Mouse (Mus musculus): Measurements from ENCODE around the gene Pfkp. TPM values are rescaled to one million over a fixed set of nuclear protein-coding genes. Genes with fewer than 3 reads are reported as not detected.

Pfkp gene
- polyA plus RNA-seq, 1 experiment from 2014 or later: 39.8 TPM

- 85% methylated on average over 16 of the region's 16 CpGs for WGBS
- no peak overlapping the region for H3K4me2 ChIP-seq
- H3K9me3 ChIP-seq: no peaks in the 10 kb centered on the region
- H3K27me3 ChIP-seq (replicated peaks): no peaks in the 10 kb centered on the region
- H3K27ac ChIP-seq: no peak overlapping the region
- no peak overlapping the region for H3K4me3 ChIP-seq (replicated peaks)
- no peak for ATAC-seq (ENCODE audit: insufficient read depth, low FRiP score, low read depth)
- no peaks in the 10 kb centered on the region for H3K4me1 ChIP-seq
- H3K9ac ChIP-seq: no peak overlapping the region
- no peaks in the 10 kb centered on the region for H3K36me3 ChIP-seq
Observed at GRCm38 (mm10) chr13:6597801-6598200, 50.8 kb downstream of the Pfkp start.

- Histone ChIP-seq H3K27ac (no peak overlapping the region), H3K36me3 (no peaks in the 10 kb centered on the region), H3K9ac (no peak overlapping the region), H3K9me3 (no peaks in the 10 kb centered on the region), H3K4me2 (no peak overlapping the region), H3K4me1 (no peaks in the 10 kb centered on the region), H3K4me3 (replicated peaks) (no peak overlapping the region), H3K27me3 (replicated peaks) (no peaks in the 10 kb centered on the region)
- WGBS: 79% methylated on average over 4 of the region's 4 CpGs
- no peak for ATAC-seq (ENCODE audit: insufficient read depth, low FRiP score, low read depth)
Observed at GRCm38 (mm10) chr13:6595403-6595802, 53.2 kb downstream of the Pfkp start.

GRCm38 (mm10) chr13:6590846-6591245 lies 57.7 kb downstream of the Pfkp start:
- H3K27ac ChIP-seq: no peak overlapping the region
- WGBS: 37% methylated on average over 3 of the region's 3 CpGs
- no peak overlapping the region for H3K9ac ChIP-seq
- no peaks in the 10 kb centered on the region for H3K4me1 ChIP-seq
- no peak overlapping the region for H3K4me2 ChIP-seq
- H3K9me3 ChIP-seq: no peaks in the 10 kb centered on the region
- ATAC-seq (ENCODE audit: insufficient read depth, low FRiP score, low read depth): no peak
- H3K27me3 ChIP-seq (replicated peaks): no peaks in the 10 kb centered on the region
- no peak overlapping the region for H3K4me3 ChIP-seq (replicated peaks)
- H3K36me3 ChIP-seq: no peaks in the 10 kb centered on the region

- Histone ChIP-seq H3K27ac (no peak overlapping the region), H3K27me3 (replicated peaks) (no peaks in the 10 kb centered on the region), H3K9ac (no peak overlapping the region), H3K9me3 (no peaks in the 10 kb centered on the region), H3K4me2 (no peak overlapping the region), H3K4me3 (replicated peaks) (no peak overlapping the region), H3K36me3 (no peaks in the 10 kb centered on the region; the same call in 1 of the 2 replicates), H3K4me1 (no peaks in the 10 kb centered on the region)
- WGBS: 78% methylated on average over 9 of the region's 9 CpGs
- ATAC-seq (ENCODE audit: insufficient read depth, low FRiP score, low read depth): no peak
Observed at GRCm38 (mm10) chr13:6586009-6586408, 62.6 kb downstream of the Pfkp start.

GRCm38 (mm10) chr13:6583499-6584125 lies 65.0 kb downstream of the Pfkp start:
- 65% methylated on average over 4 of the region's 4 CpGs for WGBS
- Histone ChIP-seq H3K4me2 (no peak overlapping the region), H3K4me1 (no peaks in the 10 kb centered on the region), H3K4me3 (replicated peaks) (no peak overlapping the region), H3K27me3 (replicated peaks) (no peaks in the 10 kb centered on the region), H3K9me3 (no peaks in the 10 kb centered on the region), H3K9ac (no peak overlapping the region), H3K36me3 (no peaks in the 10 kb centered on the region; the same call in 1 of the 2 replicates), H3K27ac (no peak overlapping the region)
- no peak for ATAC-seq (ENCODE audit: insufficient read depth, low FRiP score, low read depth)

GRCm38 (mm10) chr13:6575920-6576509 lies 72.6 kb downstream of the Pfkp start:
- H3K36me3 ChIP-seq: peaks cover 46% of the 10 kb centered on the region; the same call in 1 of the 2 replicates

GRCm38 (mm10) chr13:6565571-6565970 lies 83.0 kb downstream of the Pfkp start:
- ATAC-seq (ENCODE audit: insufficient read depth, low FRiP score, low read depth): no peak
- Histone ChIP-seq H3K4me2 (no peak overlapping the region), H3K27me3 (replicated peaks) (no peaks in the 10 kb centered on the region), H3K9ac (no peak overlapping the region), H3K4me1 (no peaks in the 10 kb centered on the region), H3K36me3 (peaks cover 40% of the 10 kb centered on the region), H3K4me3 (replicated peaks) (no peak overlapping the region), H3K27ac (no peak overlapping the region), H3K9me3 (no peaks in the 10 kb centered on the region)
- WGBS: 89% methylated on average over 5 of the region's 5 CpGs

More at GRCm38 (mm10) chr13:6575920-6576509, 72.6 kb downstream of the Pfkp start:
- ATAC-seq (ENCODE audit: insufficient read depth, low FRiP score, low read depth): no peak
- Histone ChIP-seq H3K27me3 (replicated peaks) (no peaks in the 10 kb centered on the region), H3K27ac (no peak overlapping the region), H3K4me2 (no peak overlapping the region), H3K9ac (no peak overlapping the region), H3K4me1 (no peaks in the 10 kb centered on the region), H3K9me3 (no peaks in the 10 kb centered on the region), H3K4me3 (replicated peaks) (no peak overlapping the region)
- 94% methylated on average over 6 of the region's 6 CpGs for WGBS

GRCm38 (mm10) chr13:6562409-6562808 lies 86.2 kb downstream of the Pfkp start:
- H3K4me2 ChIP-seq: no peak overlapping the region
- peaks cover 53% of the 10 kb centered on the region for H3K36me3 ChIP-seq
- H3K4me3 ChIP-seq (replicated peaks): no peak overlapping the region
- ATAC-seq (ENCODE audit: insufficient read depth, low FRiP score, low read depth): no peak
- H3K9me3 ChIP-seq: no peaks in the 10 kb centered on the region
- 80% methylated on average over 2 of the region's 2 CpGs for WGBS
- H3K9ac ChIP-seq: no peak overlapping the region
- no peaks in the 10 kb centered on the region for H3K27me3 ChIP-seq (replicated peaks)
- no peak overlapping the region for H3K27ac ChIP-seq
- H3K4me1 ChIP-seq: no peaks in the 10 kb centered on the region

GRCm38 (mm10) chr13:6557771-6558170 lies 90.8 kb downstream of the Pfkp start:
- Histone ChIP-seq H3K27me3 (replicated peaks) (no peaks in the 10 kb centered on the region), H3K4me1 (no peaks in the 10 kb centered on the region), H3K4me3 (replicated peaks) (no peak overlapping the region), H3K9ac (no peak overlapping the region), H3K4me2 (no peak overlapping the region), H3K27ac (no peak overlapping the region), H3K9me3 (no peaks in the 10 kb centered on the region), H3K36me3 (peaks cover 54% of the 10 kb centered on the region)
- 89% methylated on average over 7 of the region's 7 CpGs for WGBS
- no peak for ATAC-seq (ENCODE audit: insufficient read depth, low FRiP score, low read depth)

GRCm38 (mm10) chr13:6555656-6556055 lies 92.9 kb downstream of the Pfkp start:
- Histone ChIP-seq H3K4me3 (replicated peaks) (no peak overlapping the region), H3K9ac (no peak overlapping the region), H3K9me3 (no peaks in the 10 kb centered on the region), H3K4me1 (no peaks in the 10 kb centered on the region), H3K27ac (no peak overlapping the region), H3K36me3 (peaks cover 56% of the 10 kb centered on the region), H3K4me2 (no peak overlapping the region), H3K27me3 (replicated peaks) (no peaks in the 10 kb centered on the region)
- ATAC-seq (ENCODE audit: insufficient read depth, low FRiP score, low read depth): no peak
- 96% methylated on average over 11 of the region's 11 CpGs for WGBS

- ATAC-seq (ENCODE audit: insufficient read depth, low FRiP score, low read depth): no peak
- H3K36me3 ChIP-seq: peaks cover 50% of the 10 kb centered on the region
Observed at GRCm38 (mm10) chr13:6553708-6554107, 94.9 kb downstream of the Pfkp start.

GRCm38 (mm10) chr13:6535287-6535932 lies 113.2 kb downstream of the Pfkp start:
- no peaks in the 10 kb centered on the region for H3K36me3 ChIP-seq
- no peaks in the 10 kb centered on the region for H3K9me3 ChIP-seq
- H3K27me3 ChIP-seq (replicated peaks): no peaks in the 10 kb centered on the region
- no peak overlapping the region for H3K9ac ChIP-seq
- 28% methylated on average over 6 of the region's 6 CpGs for WGBS
- no peaks in the 10 kb centered on the region for H3K4me1 ChIP-seq
- no peak overlapping the region for H3K27ac ChIP-seq
- no peak overlapping the region for H3K4me3 ChIP-seq (replicated peaks)
- no peak overlapping the region for H3K4me2 ChIP-seq
- no peak for ATAC-seq (ENCODE audit: insufficient read depth, low FRiP score, low read depth)

More at GRCm38 (mm10) chr13:6553708-6554107, 94.9 kb downstream of the Pfkp start:
- H3K27me3 ChIP-seq (replicated peaks): no peaks in the 10 kb centered on the region
- 84% methylated on average over 2 of the region's 2 CpGs for WGBS
- H3K4me2 ChIP-seq: no peak overlapping the region
- H3K27ac ChIP-seq: no peak overlapping the region
- H3K9ac ChIP-seq: no peak overlapping the region
- no peaks in the 10 kb centered on the region for H3K9me3 ChIP-seq
- H3K4me3 ChIP-seq (replicated peaks): no peak overlapping the region
- no peaks in the 10 kb centered on the region for H3K4me1 ChIP-seq

Measured in stomach, embryonic 15.5 days (tissue).